Mouse (Mus musculus) small intestine, adult 2 months (tissue): ENCODE measurements around the gene Lta. TPM values are rescaled to one million over a fixed set of nuclear protein-coding genes. Genes with fewer than 3 reads are reported as not detected.
A peak's percentile ranks its signal among the peaks of the same experiment; 100 is the strongest.

Experiments
- H3K27ac ChIP-seq: fragments of 200-500 bp; 2 replicates; pipeline ENCODE4 v1.5.1; 2012; ENCODE audit warnings: low read depth, low read length, control low read depth, inconsistent platforms; ENCODE audit not compliant: insufficient read depth
- H3K27me3 ChIP-seq: fragments of 200-500 bp; 2 replicates; pipeline ENCODE4 v1.6.1; 2012; ENCODE audit warnings: mild to moderate bottlenecking, moderate library complexity, low read length, inconsistent platforms; ENCODE audit not compliant: control insufficient read depth, insufficient read depth
- H3K36me3 ChIP-seq: fragments of 200-500 bp; 2 replicates; pipeline ENCODE4 v1.6.1; 2012; ENCODE audit warnings: mild to moderate bottlenecking, low read length, control low read depth, inconsistent platforms; ENCODE audit not compliant: control insufficient read depth, insufficient read depth
- H3K4me1 ChIP-seq: fragments of 200-500 bp; 2 replicates; pipeline ENCODE4 v1.6.1; 2012; ENCODE audit warnings: low read length, inconsistent platforms, mixed read lengths; ENCODE audit not compliant: control insufficient read depth, insufficient read depth, insufficient read length
- H3K4me3 ChIP-seq: fragments of 200-500 bp; 2 replicates; pipeline ENCODE4 v1.5.1; 2012; ENCODE audit warnings: low read depth, mild to moderate bottlenecking, control low read depth, inconsistent platforms, low read length, moderate library complexity
- CTCF ChIP-seq: fragments of 200-500 bp; IDR thresholded peaks from 2 replicates; pipeline ENCODE4 v1.5.1; 2012; ENCODE audit warnings: low read depth, mild to moderate bottlenecking, control low read depth, inconsistent platforms, low read length, moderate library complexity, mixed read lengths; ENCODE audit not compliant: insufficient replicate concordance, insufficient read length; ENCODE audit errors: extremely low read depth
- POLR2A ChIP-seq: fragments of 200-500 bp; IDR thresholded peaks from 2 replicates; pipeline ENCODE4 v1.6.1; 2012; ENCODE audit warnings: low read depth, mild to moderate bottlenecking, control low read depth, inconsistent platforms, low read length, moderate library complexity
- WGBS: fragments of 180-500 bp; shearing (Covaris S2); methylation state at CpG from one replicate; pipeline ENCODE4 v1.1.7; 2018; 5-methylcytosine and 5-hydroxymethylcytosine counted together
- polyA plus RNA-seq: library from polyadenylated mRNA; depleted of rRNA; stranded (reverse); fragments of >200 nt; gene quantifications from 2 replicates; pipeline ENCODE4 v1.2.3, GENCODE M21; 2012

Lta gene
- polyA plus RNA-seq, 1 experiment: 0.66 TPM

- Histone ChIP-seq H3K36me3 (no peaks in the 10 kb centered on the region), H3K4me1 (peaks cover 13% of the 10 kb centered on the region), H3K4me3 (no peak overlapping the region), H3K27ac (no peak overlapping the region), H3K27me3 (no peaks in the 10 kb centered on the region)
- TF ChIP-seq CTCF (no peak), POLR2A (no peak)
- WGBS: 88% methylated on average over 7 of the region's 7 CpGs
Observed at GRCm38 (mm10) chr17:35167794-35168193, 37.4 kb downstream of the Lta start.

GRCm38 (mm10) chr17:35166352-35167035, 38.7 kb downstream of the Lta start:
- Histone ChIP-seq H3K27ac (no peak overlapping the region), H3K4me1 (peaks cover 10% of the 10 kb centered on the region; the same call in 1 of the 2 replicates), H3K4me3 (no peak overlapping the region), H3K27me3 (no peaks in the 10 kb centered on the region), H3K36me3 (peaks cover 7% of the 10 kb centered on the region; the same call in 1 of the 2 replicates)
- TF ChIP-seq POLR2A (no peak), CTCF (peak; percentile 19; the same call in 1 of the 2 replicates)
- whole genome bisulfite sequencing: 66% methylated on average over 8 of the region's 8 CpGs

- 19% methylated on average over 12 of the region's 12 CpGs for WGBS
- Histone ChIP-seq H3K36me3 (peaks cover 16% of the 10 kb centered on the region), H3K4me3 (peak overlapping the region; percentile 79), H3K27ac (peak overlapping the region; percentile 38), H3K4me1 (peaks cover 10% of the 10 kb centered on the region; the same call in 1 of the 2 replicates), H3K27me3 (no peaks in the 10 kb centered on the region)
- TF ChIP-seq POLR2A (no peak), CTCF (no peak)
Observed at GRCm38 (mm10) chr17:35165451-35166155, 39.5 kb downstream of the Lta start.

- H3K27me3 ChIP-seq: no peaks in the 10 kb centered on the region
- WGBS: 1% methylated on average over 85 of the region's 89 CpGs
- peaks cover 24% of the 10 kb centered on the region for H3K36me3 ChIP-seq
- H3K27ac ChIP-seq: peak within 1 kb of the TSS; percentile 99
- peaks cover 10% of the 10 kb centered on the region; the same call in 1 of the 2 replicates for H3K4me1 ChIP-seq
- H3K4me3 ChIP-seq: peak within 1 kb of the TSS; percentile 99
- TF ChIP-seq POLR2A: peak; percentile 86; the same call in 1 of the 2 replicates
- TF ChIP-seq CTCF: no peak
Observed at GRCm38 (mm10) chr17:35164568-35165450, 40.3 kb downstream of the Lta start, which contains the start of gene Prrc2a. TSS of gene Prrc2a (minus strand) at chr17:35164897.

GRCm38 (mm10) chr17:35164218-35164567, 41.0 kb downstream of the Lta start:
- WGBS: 2% methylated on average over 28 of the region's 28 CpGs
- H3K27me3 ChIP-seq: no peaks in the 10 kb centered on the region
- peaks cover 30% of the 10 kb centered on the region for H3K36me3 ChIP-seq
- peak overlapping the region; percentile 99 for H3K4me3 ChIP-seq
- H3K4me1 ChIP-seq: peaks cover 10% of the 10 kb centered on the region; the same call in 1 of the 2 replicates
- TF ChIP-seq POLR2A (no peak), CTCF (no peak)
- H3K27ac ChIP-seq: peak overlapping the region; percentile 80

GRCm38 (mm10) chr17:35163326-35164081, 41.6 kb downstream of the Lta start:
- 2% methylated on average over 8 of the region's 8 CpGs for WGBS
- H3K4me3 ChIP-seq: peak overlapping the region; percentile 99
- peak overlapping the region; percentile 80 for H3K27ac ChIP-seq
- TF ChIP-seq CTCF: no peak
- no peak for TF ChIP-seq POLR2A
- peaks cover 37% of the 10 kb centered on the region for H3K36me3 ChIP-seq
- peaks cover 10% of the 10 kb centered on the region; the same call in 1 of the 2 replicates for H3K4me1 ChIP-seq
- H3K27me3 ChIP-seq: no peaks in the 10 kb centered on the region
